Mouse (Mus musculus) spleen, adult 2 months (tissue): ENCODE results near the gene Gm26920.

ENCODE experiments used
- CTCF ChIP-seq: fragments of 200-500 bp; IDR thresholded peaks from 2 replicates; pipeline ENCODE4 v1.5.1; 2011; ENCODE audit warnings: mild to moderate bottlenecking, inconsistent platforms; ENCODE audit not compliant: insufficient read depth, insufficient read length, insufficient replicate concordance; ENCODE audit errors: extremely low read depth
- POLR2A ChIP-seq: fragments of 200-500 bp; IDR thresholded peaks from 2 replicates; pipeline ENCODE4 v1.6.1; 2011; ENCODE audit warnings: low read depth, low read length, inconsistent platforms

DNA sequence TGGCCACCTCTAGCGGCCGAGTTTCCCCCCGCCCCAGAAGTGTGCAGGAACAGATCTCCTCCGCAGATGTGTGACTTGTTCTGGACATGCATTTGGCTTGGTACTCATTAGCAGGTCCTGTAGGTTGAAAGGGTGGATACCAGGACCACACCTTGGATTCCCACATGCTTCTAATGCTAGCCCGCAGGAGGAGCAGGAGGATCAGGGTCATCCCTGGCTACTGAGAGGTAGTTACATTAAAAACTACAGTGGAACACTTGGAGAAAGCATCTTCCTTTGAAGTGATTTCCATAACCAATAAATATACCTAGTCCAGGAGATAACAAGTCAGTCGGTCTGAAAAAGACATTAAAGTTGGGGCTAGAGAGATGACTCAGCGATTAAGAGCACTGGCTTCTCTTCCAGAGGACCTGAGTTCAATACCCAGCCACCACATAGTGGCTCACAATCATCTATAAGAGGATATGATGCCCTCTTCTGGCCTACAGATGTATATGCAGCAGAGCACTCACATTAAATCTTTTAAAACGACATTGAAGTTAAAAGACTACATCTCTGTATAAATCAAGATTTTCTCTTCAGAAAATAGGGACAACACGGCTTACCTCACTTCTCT lies 868 bp upstream of the Gm26920 start:
- TF ChIP-seq CTCF (no peak), POLR2A (no peak)
